Mouse (Mus musculus) testis, adult 2 months (tissue): ENCODE measurements around the gene Csnk2a1. TPM values are rescaled to one million over a fixed set of nuclear protein-coding genes. Genes with fewer than 3 reads are reported as not detected.
"Not testable (repeated sequence)": the region's sequence is repeated elsewhere in the genome, so short reads cannot be mapped to it uniquely, and the experiment has no call there.

Experiments used
- H3K27ac ChIP-seq: fragments of 200-500 bp; 2 replicates; pipeline ENCODE4 v1.5.1; 2012; ENCODE audit warnings: low read depth, low read length; ENCODE audit not compliant: control insufficient read depth, insufficient read depth
- H3K27me3 ChIP-seq: fragments of 200-500 bp; 2 replicates; pipeline ENCODE4 v1.6.1; 2012; ENCODE audit warnings: mild to moderate bottlenecking, low read length, moderate library complexity; ENCODE audit not compliant: control insufficient read depth, insufficient read depth
- H3K36me3 ChIP-seq: fragments of 200-500 bp; 2 replicates; pipeline ENCODE4 v1.6.1; 2012; ENCODE audit warnings: mild to moderate bottlenecking, low read length; ENCODE audit not compliant: control insufficient read depth, insufficient read depth
- H3K4me1 ChIP-seq: fragments of 200-500 bp; 2 replicates; pipeline ENCODE4 v1.6.1; 2012; ENCODE audit warnings: low read length; ENCODE audit not compliant: control insufficient read depth, insufficient read depth
- H3K4me3 ChIP-seq: fragments of 200-500 bp; 2 replicates; pipeline ENCODE4 v1.5.1; 2012; ENCODE audit warnings: low read depth, mild to moderate bottlenecking, low read length, moderate library complexity, mixed read lengths; ENCODE audit not compliant: control insufficient read depth
- CTCF ChIP-seq: fragments of 200-500 bp; IDR thresholded peaks from 2 replicates; pipeline ENCODE4 v1.5.1; 2012; ENCODE audit warnings: low read depth, mild to moderate bottlenecking, inconsistent platforms, low read length, moderate library complexity; ENCODE audit not compliant: control insufficient read depth, insufficient read depth, insufficient replicate concordance
- POLR2A ChIP-seq: fragments of 200-500 bp; IDR thresholded peaks from 2 replicates; pipeline ENCODE4 v1.6.1; 2012; ENCODE audit warnings: low read depth, mild to moderate bottlenecking, inconsistent platforms, low read length, moderate library complexity; ENCODE audit not compliant: control insufficient read depth
- polyA plus RNA-seq: library from polyadenylated mRNA; depleted of rRNA; stranded (reverse); fragments of >200 nt; gene quantifications from 2 replicates; pipeline ENCODE4 v1.2.3, GENCODE M21; 2012

Gene Csnk2a1
- polyA plus RNA-seq, 1 experiment: 10.3 TPM

DNA sequence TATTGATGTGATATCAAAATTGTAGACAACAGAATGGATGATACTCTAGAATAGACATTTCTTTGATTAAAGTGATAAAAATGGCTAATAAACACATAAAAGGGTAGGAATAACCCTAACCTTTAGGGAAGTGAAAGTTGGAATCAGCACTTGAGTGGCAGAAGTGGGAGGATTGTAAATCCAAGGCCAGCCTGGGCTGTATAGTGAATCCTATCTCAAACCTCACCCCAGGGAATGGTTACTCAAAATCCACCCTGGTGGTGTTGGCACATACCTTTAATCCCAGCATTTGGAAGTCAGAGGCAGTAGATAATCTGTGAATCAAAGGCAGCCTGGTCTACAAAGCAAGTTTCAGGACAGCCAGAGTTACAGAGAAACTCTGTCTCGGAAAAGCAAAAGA is 20.6 kb downstream of the Csnk2a1 start:
- no peak overlapping the region for H3K4me3 ChIP-seq
- no peaks in the 10 kb centered on the region for H3K36me3 ChIP-seq
- no peak for TF ChIP-seq POLR2A
- no peak for TF ChIP-seq CTCF
- no peaks in the 10 kb centered on the region for H3K27me3 ChIP-seq
- H3K4me1 ChIP-seq: no peaks in the 10 kb centered on the region
- no peak overlapping the region for H3K27ac ChIP-seq

DNA sequence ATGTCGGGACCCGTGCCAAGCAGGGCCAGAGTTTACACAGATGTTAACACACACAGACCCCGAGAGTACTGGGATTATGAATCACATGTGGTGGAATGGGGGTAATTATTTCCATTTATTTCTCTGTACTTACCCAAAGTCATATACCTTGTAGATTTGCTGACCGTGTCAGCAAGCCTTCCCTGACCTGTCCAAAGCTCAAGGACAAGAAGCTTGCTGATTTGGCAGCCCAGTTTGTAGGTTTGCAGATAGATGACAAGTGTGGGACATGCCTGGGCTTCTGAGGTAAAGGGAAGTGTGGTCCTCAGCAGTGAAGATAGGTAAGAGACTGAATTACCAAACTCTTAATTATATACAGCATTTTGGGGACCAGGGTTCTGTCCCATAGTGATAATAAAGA is 23.9 kb downstream of the Csnk2a1 start:
- Histone ChIP-seq H3K4me1 (no peaks in the 10 kb centered on the region), H3K27me3 (no peaks in the 10 kb centered on the region), H3K27ac (no peak overlapping the region), H3K36me3 (no peaks in the 10 kb centered on the region), H3K4me3 (no peak overlapping the region)
- TF ChIP-seq POLR2A: no peak
- TF ChIP-seq CTCF: no peak

DNA sequence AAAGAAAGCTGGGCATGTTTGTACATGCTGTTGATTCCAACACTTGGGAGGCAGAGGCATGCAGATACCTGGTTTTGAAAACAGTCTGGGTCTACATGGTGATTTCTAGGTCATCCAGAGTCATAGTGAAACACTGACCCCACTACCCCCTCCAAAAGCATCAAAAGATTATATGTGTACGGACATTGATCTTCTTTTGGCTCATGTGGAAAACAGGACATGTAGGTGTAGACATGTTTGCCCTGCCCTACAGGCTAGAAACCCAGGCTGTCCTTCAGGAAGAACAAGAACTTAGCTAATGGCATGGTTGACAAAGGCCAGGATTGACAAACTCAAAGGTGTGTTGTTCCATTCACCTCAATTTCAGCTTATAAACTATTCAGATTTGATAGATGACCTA is 33.1 kb downstream of the Csnk2a1 start:
- Histone ChIP-seq H3K27ac (no peak overlapping the region), H3K4me3 (no peak overlapping the region), H3K27me3 (no peaks in the 10 kb centered on the region), H3K4me1 (no peaks in the 10 kb centered on the region), H3K36me3 (no peaks in the 10 kb centered on the region; the same call in 1 of the 2 replicates)
- TF ChIP-seq POLR2A (no peak), CTCF (no peak)

DNA sequence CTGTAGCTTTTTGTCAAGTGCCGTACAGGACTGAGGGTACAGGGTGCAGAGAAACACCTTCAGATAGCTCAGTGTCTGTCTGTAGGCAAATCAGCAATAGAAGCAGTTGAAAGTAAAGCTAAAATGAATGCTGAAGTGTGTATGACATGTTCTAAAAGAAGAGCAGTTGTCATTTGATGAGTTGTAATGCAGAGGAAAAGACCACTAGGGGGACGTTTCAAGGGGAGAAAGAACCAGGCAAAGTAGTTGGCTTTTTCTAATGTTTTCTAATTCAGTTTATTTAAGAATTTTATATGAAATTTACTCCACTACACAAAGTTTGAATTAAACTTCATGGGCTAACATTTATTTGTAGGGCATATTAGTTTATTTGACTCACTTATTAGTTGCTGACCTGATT is 47.0 kb downstream of the Csnk2a1 start:
- TF ChIP-seq POLR2A (no peak), CTCF (no peak)
- H3K36me3 ChIP-seq: peaks cover 1% of the 10 kb centered on the region
- H3K4me3 ChIP-seq: no peak overlapping the region
- no peak overlapping the region for H3K27ac ChIP-seq
- H3K27me3 ChIP-seq: no peaks in the 10 kb centered on the region
- H3K4me1 ChIP-seq: no peaks in the 10 kb centered on the region

DNA sequence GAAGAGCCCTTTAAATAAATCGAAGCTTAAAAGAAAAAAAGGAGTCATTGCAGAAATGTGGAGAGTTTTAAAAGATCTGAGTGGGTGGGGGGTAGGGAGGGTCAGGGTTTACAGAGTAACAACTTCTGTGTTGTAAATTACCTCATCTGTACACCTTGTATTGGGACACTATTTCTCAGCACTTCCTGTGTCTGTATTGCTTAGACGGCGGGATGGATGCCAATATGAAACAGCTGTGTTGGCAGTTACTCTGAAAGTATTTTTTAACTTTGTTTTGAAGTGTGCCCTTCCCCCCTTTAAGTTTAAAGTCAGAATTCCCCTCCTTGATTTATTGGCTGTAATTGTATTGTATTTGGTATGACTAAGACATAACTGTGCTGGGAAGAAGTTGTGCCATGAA is 54.8 kb downstream of the Csnk2a1 start:
- Histone ChIP-seq H3K27me3 (no peaks in the 10 kb centered on the region), H3K27ac (no peak overlapping the region), H3K4me1 (no peaks in the 10 kb centered on the region), H3K4me3 (no peak overlapping the region), H3K36me3 (no peaks in the 10 kb centered on the region; the same call in none of the 2 replicates)
- TF ChIP-seq CTCF (no peak), POLR2A (no peak)

DNA sequence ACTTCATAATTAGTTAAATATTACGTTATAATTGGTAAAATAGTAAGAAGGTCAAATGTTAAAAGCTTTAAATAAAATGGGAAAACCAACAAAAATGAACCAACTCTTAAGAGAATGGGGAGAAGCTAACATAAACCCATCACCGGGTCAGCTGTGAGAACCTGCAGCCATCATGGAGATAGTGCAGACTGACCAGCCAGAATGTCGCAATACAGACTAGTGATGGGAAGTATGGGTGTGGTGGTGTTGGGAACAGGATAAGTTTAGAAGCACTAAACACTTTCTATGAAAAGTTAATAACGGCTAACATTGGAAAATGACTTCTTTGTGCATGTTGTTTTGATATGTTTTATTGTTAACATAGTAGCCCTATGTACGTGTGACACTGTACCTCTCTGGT is 60.9 kb downstream of the Csnk2a1 start:
- Histone ChIP-seq H3K27ac (no peak overlapping the region), H3K27me3 (no peaks in the 10 kb centered on the region), H3K4me3 (no peak overlapping the region), H3K36me3 (no peaks in the 10 kb centered on the region; the same call in none of the 2 replicates), H3K4me1 (peaks cover 3% of the 10 kb centered on the region; the same call in 1 of the 2 replicates)
- no peak for TF ChIP-seq CTCF
- no peak for TF ChIP-seq POLR2A

DNA sequence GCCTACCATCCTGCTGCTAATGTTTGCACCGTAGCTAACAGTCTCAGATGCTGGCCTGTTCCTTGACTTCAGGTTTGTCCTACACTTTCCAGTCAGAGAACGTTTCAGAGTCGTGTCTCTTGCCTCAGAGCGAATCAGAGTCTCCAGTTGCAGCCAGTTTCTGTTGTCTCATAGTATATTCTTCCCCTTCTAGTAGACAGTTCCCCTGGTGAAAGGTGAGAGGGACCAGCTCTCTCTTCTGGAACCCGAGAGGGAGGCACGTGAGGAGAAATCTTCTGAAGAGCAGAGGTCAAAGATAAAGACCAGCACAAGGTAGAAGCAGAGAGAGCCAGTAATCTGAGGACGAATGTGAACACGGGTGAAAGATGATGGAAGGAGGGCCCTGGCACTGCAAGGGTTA is 61.4 kb downstream of the Csnk2a1 start:
- Histone ChIP-seq H3K27ac (no peak overlapping the region), H3K36me3 (no peaks in the 10 kb centered on the region; the same call in 1 of the 2 replicates)

DNA sequence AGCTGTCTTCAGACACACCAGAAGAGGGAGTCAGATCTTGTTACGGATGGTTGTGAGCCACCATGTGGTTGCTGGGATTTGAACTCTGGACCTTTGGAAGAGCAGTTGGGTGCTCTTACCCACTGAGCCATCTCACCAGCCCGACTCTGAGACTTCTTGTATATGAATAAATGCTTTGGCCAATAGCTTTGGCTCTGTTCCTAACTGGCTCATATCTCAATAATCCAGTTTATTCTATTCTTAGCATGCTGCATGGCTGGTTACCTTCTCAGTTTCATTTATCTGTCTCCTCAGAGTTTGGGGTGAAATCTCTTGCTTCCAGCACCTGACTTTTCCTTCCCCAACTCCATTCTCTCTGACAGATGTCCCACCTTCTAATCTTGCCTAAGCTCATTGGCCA is 63.0 kb downstream of the Csnk2a1 start:
- H3K27ac ChIP-seq, H3K4me1 ChIP-seq, H3K4me3 ChIP-seq, H3K27me3 ChIP-seq, H3K36me3 ChIP-seq: not testable (repeated sequence)

More for the DNA sequence above, 61.4 kb downstream of the Csnk2a1 start:
- Histone ChIP-seq H3K4me1 (peaks cover 3% of the 10 kb centered on the region; the same call in 1 of the 2 replicates), H3K4me3 (no peak overlapping the region), H3K27me3 (no peaks in the 10 kb centered on the region)
- TF ChIP-seq CTCF (no peak), POLR2A (no peak)
